36 mouse cellular contexts compared by ENCODE assay signal in genomic region chr3:116646387-116646786, GRCm38 (mm10). TPM values are rescaled to one million over a fixed set of nuclear protein-coding genes. Genes with fewer than 3 reads are reported as not detected.
"Had no signal": no experiment of that assay in that cellular context is flagged by ENCODE, and none has a peak within 500 bp of the region (broad histone marks: within the 10 kb centered on the region; RNA-seq: fewer than 3 reads in every experiment).

No protein-coding gene starts in this region.

- ATAC-seq: forebrain, postnatal 0 days; hindbrain, postnatal 0 days; intestine, embryonic 16.5 days had no signal

- H3K27me3 ChIP-seq: heart, embryonic 12.5 days; hindbrain, embryonic 13.5 days; hindbrain, embryonic 15.5 days; kidney, embryonic 15.5 days; limb, embryonic 13.5 days; limb, embryonic 15.5 days had no signal

- H3K9ac ChIP-seq: forebrain, postnatal 0 days; heart, embryonic 12.5 days; hindbrain, embryonic 13.5 days; hindbrain, embryonic 15.5 days; kidney, embryonic 15.5 days; limb, embryonic 13.5 days; limb, embryonic 15.5 days had no signal

- H3K4me3 ChIP-seq: heart, embryonic 10.5 days; heart, embryonic 12.5 days; hindbrain, embryonic 13.5 days; hindbrain, embryonic 15.5 days; kidney, embryonic 15.5 days; limb, embryonic 13.5 days; limb, embryonic 15.5 days had no signal

- DNase-seq: forebrain, postnatal 0 days; gastrocnemius, postnatal 14 days; gastrocnemius, postnatal 36 days; heart, adult 18-20 months; heart, postnatal 10 days; heart, postnatal 36 days; kidney, adult 11 months; kidney, adult 2 months; kidney, adult 9 months; kidney, postnatal 14 days; kidney, postnatal 36 days; layer of hippocampus, adult 9-11 months; layer of hippocampus, postnatal 36 days; left cerebral cortex, postnatal 4 days had no signal

- H3K4me1 ChIP-seq: heart, embryonic 12.5 days; hindbrain, embryonic 13.5 days; hindbrain, embryonic 15.5 days; kidney, embryonic 15.5 days; limb, embryonic 13.5 days; limb, embryonic 15.5 days had no signal

- H3K9me3 ChIP-seq: heart, embryonic 10.5 days; heart, embryonic 12.5 days; hindbrain, embryonic 13.5 days; hindbrain, embryonic 15.5 days; kidney, embryonic 15.5 days; limb, embryonic 13.5 days; limb, embryonic 15.5 days had no signal

- H3K27ac ChIP-seq: heart, embryonic 10.5 days; hindbrain, embryonic 13.5 days; hindbrain, embryonic 15.5 days; hindbrain, postnatal 0 days; kidney, embryonic 15.5 days; kidney, postnatal 0 days; limb, embryonic 13.5 days; limb, embryonic 15.5 days had no signal

- H3K4me2 ChIP-seq: heart, embryonic 12.5 days; hindbrain, embryonic 13.5 days; hindbrain, embryonic 15.5 days; kidney, embryonic 15.5 days; limb, embryonic 13.5 days; limb, embryonic 15.5 days had no signal

RNA-seq across cellular contexts. Expression of gene Gm43191, which starts 34.7 kb away (rescaled TPM):
- total RNA-seq: forebrain, postnatal 0 days; gastrocnemius, adult 18-20 months; gastrocnemius, postnatal 14 days; gastrocnemius, postnatal 36 days; heart, adult 18-20 months; heart, postnatal 36 days; hematopoietic stem cell, adult 5-6 weeks; hindbrain, postnatal 0 days; layer of hippocampus, adult 18-20 months; layer of hippocampus, adult 8-10 months; left cerebral cortex, postnatal 25 days had no signal
- polyA plus RNA-seq: forebrain, postnatal 0 days; gonadal fat pad, adult 2 months; heart, embryonic 12.5 days; heart, embryonic 14.5 days; heart, embryonic 16.5 days; hindbrain, embryonic 11.5 days; hindbrain, embryonic 15.5 days; hindbrain, postnatal 0 days; intestine, embryonic 14.5 days; intestine, embryonic 16.5 days; kidney, adult 2 months; kidney, embryonic 15.5 days; kidney, postnatal 0 days; large intestine, adult 2 months; limb, embryonic 11.5 days; limb, embryonic 13.5 days; limb, embryonic 15.5 days had no signal
